Mouse (Mus musculus) adrenal gland, postnatal 36 days (tissue): ENCODE data around the gene Pappa2. TPM values are rescaled to one million over a fixed set of nuclear protein-coding genes. Genes with fewer than 3 reads are reported as not detected.

Experiments
- DNase-seq, 2 experiments: peaks; one replicate each; pipeline ENCODE4 v3.0.0; 2021; ENCODE audit warnings: mixed read lengths in 1 of 2
- total RNA-seq, 2 experiments: library from RNA; stranded (reverse); gene quantifications; 2 replicates each; pipeline ENCODE4 v1.2.3; 2021

Gene Pappa2
- total RNA-seq, 2 experiments from 2014 or later = 0.10 to 0.30 TPM

- DNase-seq = no peak
These were observed 214.4 kb downstream of the Pappa2 start for GRCm38 (mm10) chr1:158765842-158766241.

GRCm38 (mm10) chr1:158764727-158765126, 215.6 kb downstream of the Pappa2 start:
- no peak for DNase-seq

- DNase-seq = no peak
These were observed 216.1 kb downstream of the Pappa2 start for GRCm38 (mm10) chr1:158764211-158764610.

GRCm38 (mm10) chr1:158748356-158749096, 231.8 kb downstream of the Pappa2 start:
- DNase-seq = peak in 1 of 2 experiments; percentile 0

- DNase-seq = no peak
These were observed 238.8 kb downstream of the Pappa2 start for GRCm38 (mm10) chr1:158741449-158741848.

- DNase-seq = no peak
These were observed 239.3 kb downstream of the Pappa2 start for GRCm38 (mm10) chr1:158740949-158741348.

GRCm38 (mm10) chr1:158740161-158740766, 240.0 kb downstream of the Pappa2 start:
- DNase-seq = peak; percentile 0 to 5

GRCm38 (mm10) chr1:158739132-158739919, 241.0 kb downstream of the Pappa2 start:
- DNase-seq = peak in 1 of 2 experiments; percentile 3

- no peak for DNase-seq
These were observed 247.3 kb downstream of the Pappa2 start for GRCm38 (mm10) chr1:158732868-158733496.

GRCm38 (mm10) chr1:158713301-158714095, 266.8 kb downstream of the Pappa2 start:
- DNase-seq = peak; percentile 7 to 29

- no peak for DNase-seq
These were observed 279.0 kb downstream of the Pappa2 start for GRCm38 (mm10) chr1:158701336-158701735.

- no peak for DNase-seq
These were observed 280.1 kb downstream of the Pappa2 start for GRCm38 (mm10) chr1:158700147-158700546.

- DNase-seq = no peak
These were observed 281.0 kb downstream of the Pappa2 start for GRCm38 (mm10) chr1:158699276-158699675.

GRCm38 (mm10) chr1:158697859-158698569, 282.3 kb downstream of the Pappa2 start:
- no peak for DNase-seq

GRCm38 (mm10) chr1:158697423-158697822, 282.9 kb downstream of the Pappa2 start:
- no peak for DNase-seq

- DNase-seq = no peak
These were observed 292.6 kb downstream of the Pappa2 start for GRCm38 (mm10) chr1:158687726-158688125.

GRCm38 (mm10) chr1:158669971-158670592, 310.2 kb downstream of the Pappa2 start:
- peak; percentile 63 to 78 for DNase-seq

GRCm38 (mm10) chr1:158666001-158666400, 314.3 kb downstream of the Pappa2 start:
- no peak for DNase-seq
